ENCODE assay signal across 8 mouse cellular contexts in the genomic region with DNA sequence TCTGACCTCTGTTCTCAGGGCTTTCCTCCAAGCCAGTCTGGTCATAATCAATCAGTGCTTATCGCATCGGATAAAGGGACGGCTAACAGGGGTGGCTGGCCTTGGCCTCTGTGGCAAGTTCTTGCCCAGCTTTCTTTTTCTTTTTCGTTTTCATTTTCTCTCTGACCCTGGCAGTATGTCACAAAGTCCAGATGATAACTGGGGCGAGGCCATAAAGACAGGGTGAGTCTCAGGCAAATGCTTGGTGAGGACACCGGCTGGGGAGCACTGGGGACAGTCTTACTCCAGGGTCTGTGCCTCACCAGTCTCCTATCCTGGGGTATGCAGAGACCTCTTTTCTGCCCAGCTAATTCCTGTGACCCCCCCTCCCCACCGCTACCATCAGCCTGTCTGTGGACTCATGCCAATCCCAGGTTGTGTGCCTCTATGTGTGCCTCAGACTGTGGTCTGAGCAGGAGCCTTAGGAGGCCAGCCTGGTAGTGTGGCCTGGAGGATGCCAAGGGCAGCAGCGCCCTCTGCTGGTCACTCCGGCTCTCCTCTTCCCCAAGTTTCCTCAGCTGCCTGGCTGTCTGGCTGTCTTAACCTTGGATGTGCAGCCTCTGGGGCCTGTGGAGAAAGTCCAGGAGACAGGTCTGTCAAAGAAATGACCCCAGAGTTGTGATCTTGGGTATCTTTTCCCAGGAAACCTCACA. TPM values are rescaled to one million over a fixed set of nuclear protein-coding genes. Genes with fewer than 3 reads are reported as not detected.
DNase-seq lines count a peak whose midpoint lies in the region; ATAC-seq and TF ChIP-seq lines count a peak whose summit lies in the region.

No protein-coding gene starts in this region.

- peak; percentile 69 for ATAC-seq in megakaryocyte progenitor cell, adult 5-6 weeks (replicated peaks; ENCODE audit: poor library complexity)

- no peak overlapping the region for H3K27ac ChIP-seq in gastrocnemius, adult 2 months

- TF ChIP-seq CTCF in gastrocnemius, adult 2 months (IDR thresholded peaks at IDR 0.05), result peak; percentile 94

- intact Hi-C loops in gastrocnemius, adult 2 months (cut with DNase I), result loop anchor here (1.0 to 2.0 kb wide), 2 partner anchors 61 to 118 kb away; no protein-coding TSS in a partner anchor

- DNase-seq in T-cell, adult 2 months (ENCODE audit: low spot score), result peak; percentile 69
- DNase-seq in cerebellum, postnatal 36 days, result peak; percentile 65 to 70
- peak; percentile 88 for DNase-seq in gastrocnemius, adult 2 months
- DNase-seq in hindlimb bud, embryonic 11.5 days (ENCODE audit: extremely low spot score, low read depth, low spot score), result peak; percentile 53
- DNase-seq in left cerebral cortex, adult 18-20 months (ENCODE audit: low spot score in 2 of 2), result peak; percentile 73 to 80
- peak; percentile 75 to 85 for DNase-seq in right cerebral cortex, postnatal 10 days (ENCODE audit: low spot score in 2 of 2)
- peak; percentile 63 for DNase-seq in urinary bladder, postnatal 10 days (ENCODE audit: low spot score)

- H3K4me3 ChIP-seq in gastrocnemius, adult 2 months, result no peak overlapping the region

RNA-seq across cellular contexts. Expression of gene Irf8, which starts 59.9 kb away (rescaled TPM):
- 10 to 100 TPM in 1 of 2 experiments, 1 to 10 TPM in 1; 4.8 to 11.2 TPM for total RNA-seq in gastrocnemius, adult 2 months (2021)
- total RNA-seq in left cerebral cortex, adult 18-20 months (2021), result 1 to 10 TPM; 4.1 to 4.8 TPM
- total RNA-seq in megakaryocyte progenitor cell, adult 5-6 weeks (2015), result 80.9 and 119 TPM in 2 replicates
- 154 and 205 TPM in 2 replicates for total RNA-seq in megakaryocyte progenitor cell, adult 5-6 weeks (2017)

Comparison
In these comparisons a context has a peak if more than half of its experiments do, and no peak if none do; other contexts are left out.
1. RNA of gene Irf8, which starts 59.9 kb away (total RNA-seq): 80.9 to 205 TPM in megakaryocyte progenitor cell, adult 5-6 weeks; 4.8 to 11.2 TPM in gastrocnemius, adult 2 months and 4.1 to 4.8 TPM in left cerebral cortex, adult 18-20 months; every median in the first group is over 4 times any median in the second.
2. Peak in every context shown above with its lines, with median percentiles within 50 percentile points of each other: DNase-seq.